Mouse (Mus musculus): ENCODE measurements around the gene Qpctl.
"Not testable (repeated sequence)": the region's sequence is repeated elsewhere in the genome, so short reads cannot be mapped to it uniquely, and the experiment has no call there.

Gene Qpctl

GRCm38 (mm10) chr7:19163752-19164151 is 14.7 kb upstream of the Qpctl start:
- DNase-seq, result no peak

- no peak for DNase-seq
These were observed 13.8 kb upstream of the Qpctl start for GRCm38 (mm10) chr7:19162928-19163327.

GRCm38 (mm10) chr7:19160115-19160514 is 11.0 kb upstream of the Qpctl start:
- peak; percentile 34 for DNase-seq

- no peak for DNase-seq
These were observed 10.3 kb upstream of the Qpctl start for GRCm38 (mm10) chr7:19159411-19159810.

- DNase-seq, result no peak
These were observed 9.5 kb upstream of the Qpctl start for GRCm38 (mm10) chr7:19158601-19159000.

- peak; percentile 95 for DNase-seq
These were observed 8.2 kb upstream of the Qpctl start for GRCm38 (mm10) chr7:19157160-19157800.

- DNase-seq, result no peak
These were observed 6.9 kb upstream of the Qpctl start for GRCm38 (mm10) chr7:19155825-19156475.

GRCm38 (mm10) chr7:19154796-19155195 is 5.7 kb upstream of the Qpctl start:
- DNase-seq, result no peak

- not testable (repeated sequence) for DNase-seq
These were observed 2.0 kb upstream of the Qpctl start for GRCm38 (mm10) chr7:19151121-19151520.

- peak; percentile 98 for DNase-seq
These were observed 535 bp upstream of the Qpctl start, which contains the start of gene Snrpd2 for GRCm38 (mm10) chr7:19149626-19150025. TSS of gene Snrpd2 (plus strand) at chr7:19149722.

- DNase-seq, result no peak
These were observed 764 bp downstream of the Qpctl start for GRCm38 (mm10) chr7:19148180-19148874.

- no peak for DNase-seq
These were observed 1.5 kb downstream of the Qpctl start for GRCm38 (mm10) chr7:19147497-19148045.

GRCm38 (mm10) chr7:19146793-19147192 is 2.3 kb downstream of the Qpctl start:
- no peak for DNase-seq

- DNase-seq, result peak; percentile 74
These were observed 11.7 kb downstream of the Qpctl start for GRCm38 (mm10) chr7:19137380-19137779.

GRCm38 (mm10) chr7:19136673-19137334 is 12.3 kb downstream of the Qpctl start:
- DNase-seq, result no peak

- DNase-seq, result no peak
These were observed 12.9 kb downstream of the Qpctl start for GRCm38 (mm10) chr7:19136168-19136567.

GRCm38 (mm10) chr7:19131324-19131848 is 17.7 kb downstream of the Qpctl start:
- peak; percentile 99 for DNase-seq

- DNase-seq, result peak; percentile 23
These were observed 18.4 kb downstream of the Qpctl start for GRCm38 (mm10) chr7:19130657-19131056.

- DNase-seq, result no peak
These were observed 19.7 kb downstream of the Qpctl start for GRCm38 (mm10) chr7:19129396-19129795.

GRCm38 (mm10) chr7:19127744-19128143 is 21.3 kb downstream of the Qpctl start:
- DNase-seq, result no peak

- DNase-seq, result no peak
These were observed 24.4 kb downstream of the Qpctl start for GRCm38 (mm10) chr7:19124713-19125112.

GRCm38 (mm10) chr7:19121686-19122085 is 27.4 kb downstream of the Qpctl start:
- DNase-seq, result no peak
